Mouse (Mus musculus) heart, adult 2 months (tissue): ENCODE results near the gene St6galnac6.
A peak's percentile ranks its signal among the peaks of the same experiment; 100 is the strongest.

Experiments
- CTCF ChIP-seq: fragments of 200-600 bp; IDR thresholded peaks from 2 replicates; pipeline ENCODE4 v1.8.1; 2022; ENCODE audit warnings: antibody characterized with exemption, mild to moderate bottlenecking, moderate library complexity
- EP300 ChIP-seq: fragments of 200-500 bp; IDR thresholded peaks from 2 replicates; pipeline ENCODE4 v1.6.1; 2011; ENCODE audit warnings: low read depth, low read length, control low read depth; ENCODE audit not compliant: insufficient read depth

DNA sequence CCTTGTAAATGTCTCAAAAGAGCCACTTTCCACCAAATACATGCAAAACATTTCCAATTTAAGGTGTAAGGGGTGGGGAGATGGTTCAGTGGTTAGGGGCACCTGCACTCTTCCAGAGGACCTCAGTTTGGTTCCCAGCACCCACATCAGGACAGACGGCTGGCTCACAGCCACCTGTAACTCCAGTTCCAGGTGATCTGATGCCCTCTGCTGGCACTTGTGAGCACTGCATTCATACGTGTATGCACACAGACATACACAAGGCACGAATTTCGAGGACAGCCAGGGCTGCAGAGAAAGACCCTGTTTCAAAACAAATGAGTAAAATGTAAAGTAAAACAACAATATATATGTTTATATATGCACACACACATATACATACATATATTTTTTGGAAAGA, 18.1 kb downstream of the St6galnac6 start:
- TF ChIP-seq EP300 (0 out of 2 replicates have a peak, but pooled peaks have one; percentile 24), CTCF (peak; percentile 61)
